ENCODE assay signal across 24 mouse cellular contexts in the genomic region with DNA sequence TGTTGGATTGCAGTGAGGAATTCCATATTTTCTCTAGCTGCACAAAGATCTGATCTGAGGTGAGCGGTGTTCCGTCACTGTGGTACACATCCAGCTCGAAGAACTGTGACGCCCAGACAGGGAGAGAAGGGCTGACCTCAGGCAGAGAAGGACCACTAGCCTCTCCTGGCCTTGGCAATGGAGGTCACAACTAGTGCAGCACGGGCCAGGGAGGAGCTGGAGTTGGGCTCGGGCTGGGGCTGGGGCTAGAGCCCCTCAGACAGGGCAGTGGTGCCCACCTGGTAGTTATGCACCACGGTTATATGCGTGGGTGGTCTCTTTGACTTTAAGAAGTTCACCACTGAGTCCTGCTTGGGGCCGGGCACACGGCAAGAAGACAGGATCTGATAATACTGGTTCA. TPM values are rescaled to one million over a fixed set of nuclear protein-coding genes. Genes with fewer than 3 reads are reported as not detected.
DNase-seq lines count a peak whose midpoint lies in the region; ATAC-seq and TF ChIP-seq lines count a peak whose summit lies in the region.
"Had no signal": no experiment of that assay in that cellular context is flagged by ENCODE, and none has a peak within 500 bp of the region (broad histone marks: within the 10 kb centered on the region; RNA-seq: fewer than 3 reads in every experiment).

No protein-coding gene starts in this region.

- H3K4me2 ChIP-seq in intestine, postnatal 0 days (replicated peaks; ENCODE audit: low read depth), result no peak overlapping the region
- no peak overlapping the region for H3K4me2 ChIP-seq in hindbrain, postnatal 0 days (ENCODE audit: low read depth, low read length)
- H3K4me2 ChIP-seq: heart, embryonic 13.5 days; hindbrain, embryonic 12.5 days; hindbrain, embryonic 15.5 days had no signal

- no peak for TF ChIP-seq CTCF in cerebellum, adult 2 months (IDR thresholded peaks at IDR 0.05; ENCODE audit: borderline replicate concordance, insufficient read depth, low read depth, low read length)
- no peak for TF ChIP-seq CTCF in intestine, postnatal 0 days (IDR thresholded peaks at IDR 0.05; ENCODE audit: low read depth)
- TF ChIP-seq CTCF in hindbrain, postnatal 0 days (IDR thresholded peaks at IDR 0.05; ENCODE audit: low read depth), result no peak

- no peak overlapping the region for H3K4me3 ChIP-seq in cerebellum, adult 2 months (replicated peaks; ENCODE audit: insufficient read depth, low read depth, low read length)
- H3K4me3 ChIP-seq in megakaryocyte, embryonic 14.5 days (replicated peaks), result peak overlapping the region; percentile 69
- H3K4me3 ChIP-seq in intestine, postnatal 0 days (ENCODE audit: low read depth, low read length), result no peak overlapping the region
- H3K4me3 ChIP-seq in hindbrain, postnatal 0 days (ENCODE audit: low read length), result no peak overlapping the region
- H3K4me3 ChIP-seq: forebrain, embryonic 10.5 days; heart, adult 2 months; heart, embryonic 10.5 days; heart, embryonic 13.5 days; hindbrain, embryonic 12.5 days; hindbrain, embryonic 15.5 days had no signal

- no peak overlapping the region for H3K9ac ChIP-seq in intestine, postnatal 0 days (ENCODE audit: low read depth, low read length)
- H3K9ac ChIP-seq in hindbrain, postnatal 0 days (replicated peaks; ENCODE audit: low read length), result no peak overlapping the region
- H3K9ac ChIP-seq: forebrain, postnatal 0 days; heart, embryonic 13.5 days; hindbrain, embryonic 12.5 days; hindbrain, embryonic 15.5 days had no signal

- peaks cover 12% of the 10 kb centered on the region for H3K4me1 ChIP-seq in cerebellum, adult 2 months (ENCODE audit: control insufficient read depth, insufficient read depth, low read length)
- H3K4me1 ChIP-seq in megakaryocyte, embryonic 14.5 days, result peaks cover 73% of the 10 kb centered on the region
- H3K4me1 ChIP-seq in intestine, postnatal 0 days (replicated peaks; ENCODE audit: control insufficient read depth, insufficient read depth, low read length), result no peaks in the 10 kb centered on the region; the same call in 1 of the 2 replicates
- H3K4me1 ChIP-seq in hindbrain, postnatal 0 days (ENCODE audit: insufficient read depth, low read length), result no peaks in the 10 kb centered on the region; the same call in 1 of the 2 replicates
- H3K4me1 ChIP-seq: forebrain, embryonic 10.5 days; hindbrain, embryonic 12.5 days had no signal

- ATAC-seq in megakaryocyte, adult 5-6 weeks (ENCODE audit: poor library complexity, severe bottlenecking), result no peak
- no peak for ATAC-seq in intestine, postnatal 0 days
- no peak for ATAC-seq in hindbrain, postnatal 0 days
- ATAC-seq: activated CD4-positive, CD25-positive, alpha-beta regulatory T cell, adult 4 months; forebrain, embryonic 14.5 days; forebrain, postnatal 0 days had no signal

- no peak overlapping the region for H3K27ac ChIP-seq in cerebellum, adult 2 months (ENCODE audit: insufficient read depth, low read length)
- H3K27ac ChIP-seq in intestine, postnatal 0 days (ENCODE audit: low read depth, low read length), result peak overlapping the region; percentile 64
- H3K27ac ChIP-seq in hindbrain, postnatal 0 days, result no peak overlapping the region
- H3K27ac ChIP-seq: forebrain, embryonic 10.5 days; heart, adult 2 months; heart, embryonic 10.5 days; heart, embryonic 13.5 days; hindbrain, embryonic 12.5 days; hindbrain, embryonic 15.5 days had no signal

- H3K36me3 ChIP-seq in megakaryocyte, embryonic 14.5 days (replicated peaks; ENCODE audit: low read length), result peaks cover 98% of the 10 kb centered on the region
- peaks cover 74% of the 10 kb centered on the region for H3K36me3 ChIP-seq in intestine, postnatal 0 days (ENCODE audit: control insufficient read depth, insufficient read depth)
- H3K36me3 ChIP-seq in hindbrain, postnatal 0 days (ENCODE audit: insufficient read depth, low read length), result peaks cover 49% of the 10 kb centered on the region

- no peaks in the 10 kb centered on the region for H3K27me3 ChIP-seq in cerebellum, adult 2 months (ENCODE audit: control insufficient read depth, insufficient read depth, low read length)
- no peaks in the 10 kb centered on the region for H3K27me3 ChIP-seq in megakaryocyte, embryonic 14.5 days (replicated peaks)
- no peaks in the 10 kb centered on the region for H3K27me3 ChIP-seq in intestine, postnatal 0 days (replicated peaks; ENCODE audit: control insufficient read depth, insufficient read depth, low read length)
- H3K27me3 ChIP-seq in hindbrain, postnatal 0 days (ENCODE audit: insufficient read depth, low read length), result no peaks in the 10 kb centered on the region
- H3K27me3 ChIP-seq: heart, embryonic 13.5 days; hindbrain, embryonic 12.5 days; hindbrain, embryonic 15.5 days had no signal

- DNase-seq in cerebellum, adult 11-12 months, result peak; percentile 31
- no peak for DNase-seq in cerebellum, adult 2 months
- DNase-seq in left cerebral cortex, adult 9 months (ENCODE audit: low spot score in 2 of 2), result no peak
- no peak for DNase-seq in hindbrain, postnatal 0 days (ENCODE audit: low spot score)
- DNase-seq in lung, adult 18-20 months, result no peak
- DNase-seq: adrenal gland, adult 8-10 months; adrenal gland, postnatal 25 days; cerebellum, adult 11 months; cerebellum, adult 9-10 months; cerebellum, postnatal 14 days; forebrain, postnatal 0 days; gastrocnemius, postnatal 14 days; heart, adult 2 months; kidney, adult 11 months had no signal

- no peaks in the 10 kb centered on the region for H3K9me3 ChIP-seq in megakaryocyte, embryonic 14.5 days
- H3K9me3 ChIP-seq in intestine, postnatal 0 days (ENCODE audit: control insufficient read depth), result no peaks in the 10 kb centered on the region
- H3K9me3 ChIP-seq in hindbrain, postnatal 0 days (ENCODE audit: low read length), result no peaks in the 10 kb centered on the region
- H3K9me3 ChIP-seq: forebrain, embryonic 10.5 days; heart, embryonic 10.5 days; heart, embryonic 13.5 days; hindbrain, embryonic 12.5 days; hindbrain, embryonic 15.5 days had no signal

- WGBS in cerebellum, adult 2 months, result 89% methylated on average over 10 of the region's 10 CpGs
- 83% methylated on average over 10 of the region's 10 CpGs for WGBS in intestine, postnatal 0 days
- 90% methylated on average over 10 of the region's 10 CpGs for WGBS in hindbrain, postnatal 0 days

- TF ChIP-seq POLR2A in cerebellum, adult 2 months (IDR thresholded peaks at IDR 0.05; ENCODE audit: borderline replicate concordance, insufficient read depth, low read length), result no peak

RNA-seq across cellular contexts. Expression of a gene that starts 7.8 kb away (rescaled TPM):
- 50.9 and 52.1 TPM in 2 replicates for polyA plus RNA-seq in cerebellum, adult 2 months (2012; rRNA removed)
- polyA plus RNA-seq in megakaryocyte, embryonic 14.5 days (2012; ENCODE audit: insufficient read depth, low replicate concordance), result 55.0 and 64.0 TPM in 2 replicates
- total RNA-seq in megakaryocyte, adult 5-6 weeks (2015), result 26.2 and 29.6 TPM in 2 replicates
- total RNA-seq in megakaryocyte, adult 5-6 weeks (2017), result 13.9 and 14.2 TPM in 2 replicates
- polyA plus RNA-seq in intestine, postnatal 0 days (2015; fragmentation: Nextera tagmentation; extraction: Ambion mirVana), result 46.1 and 46.4 TPM in 2 replicates
- total RNA-seq in hindbrain, postnatal 0 days (2014; rRNA removed), result 49.3 and 51.5 TPM in 2 replicates
- polyA plus RNA-seq in hindbrain, postnatal 0 days (2015; fragmentation: Nextera tagmentation; extraction: Ambion mirVana), result 26.0 and 27.6 TPM in 2 replicates

RNA-seq across cellular contexts. Expression of a gene that starts 8.1 kb away (rescaled TPM):
- polyA plus RNA-seq in cerebellum, adult 2 months (2012; rRNA removed), result 204 and 207 TPM in 2 replicates
- polyA plus RNA-seq in megakaryocyte, embryonic 14.5 days (2012; ENCODE audit: insufficient read depth, low replicate concordance), result 473 and 551 TPM in 2 replicates
- total RNA-seq in megakaryocyte, adult 5-6 weeks (2015), result 68.9 and 69.0 TPM in 2 replicates
- total RNA-seq in megakaryocyte, adult 5-6 weeks (2017), result 44.3 and 45.9 TPM in 2 replicates
- 70.9 and 71.4 TPM in 2 replicates for polyA plus RNA-seq in intestine, postnatal 0 days (2015; fragmentation: Nextera tagmentation; extraction: Ambion mirVana)
- 140 and 156 TPM in 2 replicates for total RNA-seq in hindbrain, postnatal 0 days (2014; rRNA removed)
- polyA plus RNA-seq in hindbrain, postnatal 0 days (2015; fragmentation: Nextera tagmentation; extraction: Ambion mirVana), result 133 and 138 TPM in 2 replicates

RNA-seq across cellular contexts. Expression of a gene that starts 15.7 kb away (rescaled TPM):
- 50.5 and 55.9 TPM in 2 replicates for polyA plus RNA-seq in cerebellum, adult 2 months (2012; rRNA removed)
- 24.4 and 42.0 TPM in 2 replicates for polyA plus RNA-seq in megakaryocyte, embryonic 14.5 days (2012; ENCODE audit: insufficient read depth, low replicate concordance)
- 5.3 and 6.0 TPM in 2 replicates for total RNA-seq in megakaryocyte, adult 5-6 weeks (2015)
- total RNA-seq in megakaryocyte, adult 5-6 weeks (2017), result 11.5 and 16.8 TPM in 2 replicates
- polyA plus RNA-seq in intestine, postnatal 0 days (2015; fragmentation: Nextera tagmentation; extraction: Ambion mirVana), result 39.5 and 41.5 TPM in 2 replicates
- total RNA-seq in hindbrain, postnatal 0 days (2014; rRNA removed), result 119 and 122 TPM in 2 replicates
- 48.2 and 49.4 TPM in 2 replicates for polyA plus RNA-seq in hindbrain, postnatal 0 days (2015; fragmentation: Nextera tagmentation; extraction: Ambion mirVana)

RNA-seq across cellular contexts. Expression of a gene that starts 43.7 kb away (rescaled TPM):
- polyA plus RNA-seq in cerebellum, adult 2 months (2012; rRNA removed), result 108 and 114 TPM in 2 replicates
- polyA plus RNA-seq in megakaryocyte, embryonic 14.5 days (2012; ENCODE audit: insufficient read depth, low replicate concordance), result 7.8 and 15.0 TPM in 2 replicates
- 2.0 and 2.1 TPM in 2 replicates for total RNA-seq in megakaryocyte, adult 5-6 weeks (2015)
- total RNA-seq in megakaryocyte, adult 5-6 weeks (2017), result 2.7 and 5.2 TPM in 2 replicates
- polyA plus RNA-seq in intestine, postnatal 0 days (2015; fragmentation: Nextera tagmentation; extraction: Ambion mirVana), result 12.6 TPM in 2 replicates
- 67.6 and 79.9 TPM in 2 replicates for total RNA-seq in hindbrain, postnatal 0 days (2014; rRNA removed)
- polyA plus RNA-seq in hindbrain, postnatal 0 days (2015; fragmentation: Nextera tagmentation; extraction: Ambion mirVana), result 34.4 and 35.3 TPM in 2 replicates

RNA-seq across cellular contexts. Expression of a gene that starts 48.6 kb away (rescaled TPM):
- polyA plus RNA-seq in cerebellum, adult 2 months (2012; rRNA removed), result 509 and 525 TPM in 2 replicates
- polyA plus RNA-seq in megakaryocyte, embryonic 14.5 days (2012; ENCODE audit: insufficient read depth, low replicate concordance), result 45.5 and 81.3 TPM in 2 replicates
- total RNA-seq in megakaryocyte, adult 5-6 weeks (2015), result 14.9 and 16.5 TPM in 2 replicates
- total RNA-seq in megakaryocyte, adult 5-6 weeks (2017), result 20.4 and 24.3 TPM in 2 replicates
- polyA plus RNA-seq in intestine, postnatal 0 days (2015; fragmentation: Nextera tagmentation; extraction: Ambion mirVana), result 38.1 TPM in 2 replicates
- 397 and 410 TPM in 2 replicates for total RNA-seq in hindbrain, postnatal 0 days (2014; rRNA removed)
- polyA plus RNA-seq in hindbrain, postnatal 0 days (2015; fragmentation: Nextera tagmentation; extraction: Ambion mirVana), result 171 and 180 TPM in 2 replicates
